Comparison of ENCODE assay signal across 25 mouse cellular contexts in the genomic region with DNA sequence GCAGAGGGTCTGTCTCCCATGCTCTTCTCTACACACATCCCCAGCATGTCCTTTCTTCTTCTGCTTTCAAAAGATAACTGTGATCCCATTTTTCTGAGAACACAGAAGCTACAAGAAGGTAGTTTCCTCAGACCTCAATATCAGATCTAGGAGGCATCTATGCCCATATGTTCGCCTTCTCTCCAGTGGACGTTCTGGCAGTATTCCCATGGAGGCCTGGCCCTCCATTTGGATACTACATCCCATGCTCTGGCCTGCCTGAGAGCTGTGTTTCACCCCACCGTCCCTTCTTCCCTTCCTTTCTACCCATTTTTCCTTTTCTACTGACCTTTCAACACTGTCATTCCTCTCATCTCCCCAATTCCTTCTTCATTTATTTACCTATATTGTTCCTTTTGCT. TPM values are rescaled to one million over a fixed set of nuclear protein-coding genes. Genes with fewer than 3 reads are reported as not detected.
DNase-seq lines count a peak whose midpoint lies in the region; ATAC-seq and TF ChIP-seq lines count a peak whose summit lies in the region.
"Had no signal": no experiment of that assay in that cellular context is flagged by ENCODE, and none has a peak within 500 bp of the region (broad histone marks: within the 10 kb centered on the region; RNA-seq: fewer than 3 reads in every experiment).

No protein-coding gene starts in this region.

- 18% methylated on average over 3 of the region's 3 CpGs for WGBS in cerebellum, adult 2 months

- intact Hi-C loops in gastrocnemius, adult 2 months (cut with DNase I): no loop called here

- peak overlapping the region; percentile 11; the same call in 1 of the 2 replicates for H3K27ac ChIP-seq in cerebellum, adult 2 months (ENCODE audit: insufficient read depth, low read length)
- H3K27ac ChIP-seq in gastrocnemius, adult 2 months: no peak overlapping the region
- H3K27ac ChIP-seq: forebrain, embryonic 10.5 days; forebrain, embryonic 13.5 days; hindbrain, embryonic 10.5 days; hindbrain, embryonic 14.5 days; hindbrain, postnatal 0 days had no signal

- no peak for TF ChIP-seq POLR2A in cerebellum, adult 2 months (IDR thresholded peaks at IDR 0.05; ENCODE audit: borderline replicate concordance, insufficient read depth, low read length)

- ATAC-seq in cerebellum, adult (ENCODE audit: insufficient number of reproducible peaks, low FRiP score, low TSS enrichment): no peak
- ATAC-seq: forebrain, embryonic 13.5 days; forebrain, embryonic 16.5 days; hindbrain, postnatal 0 days; inflammation-experienced regulatory T-cells, adult 6 months; intestine, embryonic 16.5 days; Patski had no signal

- DNase-seq in cerebellum, adult 11-12 months: peak; percentile 55
- DNase-seq in cerebellum, adult 2 months: peak; percentile 55 to 72
- DNase-seq in cerebellum, postnatal 10 days: peak; percentile 51 to 63
- DNase-seq in gastrocnemius, adult 2 months: no peak
- DNase-seq in adrenal gland, adult (ENCODE audit: inconsistent age in 2 of 2, low spot score in 1 of 2): no peak
- DNase-seq in right cerebral cortex, postnatal 4 days: no peak
- DNase-seq: adrenal gland, adult 2 months; adrenal gland, postnatal 25 days; B cell, adult 2 months; gastrocnemius, postnatal 14 days; heart, postnatal 36 days; kidney, adult 18-20 months; kidney, adult 9 months had no signal

- no peak for TF ChIP-seq CTCF in cerebellum, adult 2 months (IDR thresholded peaks at IDR 0.05; ENCODE audit: borderline replicate concordance, insufficient read depth, low read depth, low read length)
- no peak for TF ChIP-seq CTCF in gastrocnemius, adult 2 months (IDR thresholded peaks at IDR 0.05)

- H3K4me1 ChIP-seq in cerebellum, adult 2 months (ENCODE audit: control insufficient read depth, insufficient read depth, low read length): peaks cover 16% of the 10 kb centered on the region
- H3K4me1 ChIP-seq: forebrain, embryonic 10.5 days; forebrain, embryonic 13.5 days; hindbrain, embryonic 10.5 days had no signal

- no peaks in the 10 kb centered on the region for H3K27me3 ChIP-seq in cerebellum, adult 2 months (ENCODE audit: control insufficient read depth, insufficient read depth, low read length)
- H3K27me3 ChIP-seq: CH12.LX; forebrain, embryonic 13.5 days; Patski had no signal

- no peak overlapping the region for H3K4me3 ChIP-seq in cerebellum, adult 2 months (replicated peaks; ENCODE audit: insufficient read depth, low read depth, low read length)
- H3K4me3 ChIP-seq in gastrocnemius, adult 2 months: no peak overlapping the region
- H3K4me3 ChIP-seq: forebrain, embryonic 10.5 days; forebrain, embryonic 13.5 days; hindbrain, embryonic 10.5 days had no signal

RNA-seq across cellular contexts. Expression of a gene that starts 34.5 kb away (rescaled TPM):
- 36.7 and 36.8 TPM in 2 replicates for polyA plus RNA-seq in cerebellum, adult 2 months (2012; rRNA removed)
- total RNA-seq in gastrocnemius, adult 2 months (2021): 1 to 10 TPM; 1.7 to 3.5 TPM
- polyA plus RNA-seq: G1E had no signal

Comparison
In these comparisons a context has a peak if more than half of its experiments do, and no peak if none do; other contexts are left out.
1. DNase-seq: peak in cerebellum, adult 11-12 months (single experiment), cerebellum, adult 2 months (2 of 2) and cerebellum, postnatal 10 days (2 of 2); none in gastrocnemius, adult 2 months (single experiment), adrenal gland, adult (0 of 2) and right cerebral cortex, postnatal 4 days (single experiment).